Mouse (Mus musculus) gastrocnemius, adult 18-20 months (tissue): Measurements from ENCODE around the gene Rdh5. TPM values are rescaled to one million over a fixed set of nuclear protein-coding genes. Genes with fewer than 3 reads are reported as not detected.

Experiments
- DNase-seq: peaks from one replicate; pipeline ENCODE4 v3.0.0; 2021; ENCODE audit warnings: low spot score
- total RNA-seq, 2 experiments: library from RNA; stranded (reverse); gene quantifications; 2 replicates each; pipeline ENCODE4 v1.2.3; 2021

Gene Rdh5
- total RNA-seq, 2 experiments from 2014 or later, result 3.1 to 3.9 TPM

- no peak for DNase-seq
Observed at GRCm38 (mm10) chr10:128866518-128866917, 56.2 kb downstream of the Rdh5 start.

GRCm38 (mm10) chr10:128866042-128866441 is 56.6 kb downstream of the Rdh5 start:
- DNase-seq, result no peak

Other genes with a start within 250 kb of the Rdh5 start
- 10 to 100 TPM; 27.7 to 28.3 TPM for gene Suox, start 248.8 kb downstream of the Rdh5 start, total RNA-seq
- 10 to 100 TPM; 90.8 to 92.1 TPM for gene Rab5b, start 226.6 kb downstream of the Rdh5 start, total RNA-seq
- not detected for gene Pmel, start 218.7 kb downstream of the Rdh5 start, total RNA-seq
- gene Cdk2, start 217.9 kb downstream of the Rdh5 start, total RNA-seq, result 1 to 10 TPM; 2.3 to 2.7 TPM
- 1 to 10 TPM; 7.8 to 8.5 TPM for gene Dgka, start 178.0 kb downstream of the Rdh5 start, total RNA-seq
- gene Pym1, start 175.0 kb downstream of the Rdh5 start, total RNA-seq, result 10 to 100 TPM; 12.0 to 12.4 TPM
- 1 to 10 TPM; 1.1 to 1.9 TPM for gene Mmp19, start 132.0 kb downstream of the Rdh5 start, total RNA-seq
- gene Dnajc14, start 118.8 kb downstream of the Rdh5 start, total RNA-seq, result 10 to 100 TPM; 20.8 to 25.4 TPM
- 1 to 10 TPM; 2.1 to 2.3 TPM for gene Tmem198b, start 118.5 kb downstream of the Rdh5 start, total RNA-seq
- gene Sarnp, start 105.6 kb downstream of the Rdh5 start, total RNA-seq, result 10 to 100 TPM; 26.1 to 30.7 TPM
- 1 to 10 TPM; 3.1 to 3.8 TPM for gene Ormdl2, start 101.2 kb downstream of the Rdh5 start, total RNA-seq
- gene Gdf11, start 31.2 kb downstream of the Rdh5 start, total RNA-seq, result 1 to 10 TPM; 2.8 to 8.0 TPM
- 100 to 1,000 TPM; 101 to 160 TPM for gene Cd63, start 21.9 kb downstream of the Rdh5 start, total RNA-seq
- 100 to 1,000 TPM; 153 to 154 TPM for gene Bloc1s1, start 1.1 kb upstream of the Rdh5 start, total RNA-seq
- gene Itga7, start 10.9 kb upstream of the Rdh5 start, total RNA-seq, result 10 to 100 TPM; 40.4 to 60.8 TPM
- under 1 TPM in 1 of 2 experiments, not detected in 1; 0.24 TPM for gene Mettl7b, start 38.1 kb upstream of the Rdh5 start, total RNA-seq
- not detected for gene Olfr9, start 66.5 kb upstream of the Rdh5 start, total RNA-seq
- not detected for gene Olfr763, start 87.9 kb upstream of the Rdh5 start, total RNA-seq
- gene Olfr764-ps1, start 117.0 kb upstream of the Rdh5 start, total RNA-seq, result not detected
- gene Olfr765, start 127.1 kb upstream of the Rdh5 start, total RNA-seq, result not detected
- not detected for gene Olfr766-ps1, start 146.1 kb upstream of the Rdh5 start, total RNA-seq
- not detected for gene Olfr767, start 160.0 kb upstream of the Rdh5 start, total RNA-seq
- gene Olfr768, start 176.5 kb upstream of the Rdh5 start, total RNA-seq, result not detected
- not detected for gene Olfr769, start 195.0 kb upstream of the Rdh5 start, total RNA-seq
- not detected for gene Olfr770, start 216.1 kb upstream of the Rdh5 start, total RNA-seq
- not detected for gene Olfr771, start 241.9 kb upstream of the Rdh5 start, total RNA-seq